Mouse (Mus musculus) kidney, embryonic 14.5 days (tissue): ENCODE results near the gene Sds. TPM values are rescaled to one million over a fixed set of nuclear protein-coding genes. Genes with fewer than 3 reads are reported as not detected.
A peak's percentile ranks its signal among the peaks of the same experiment; 100 is the strongest.

ENCODE experiments used
- ATAC-seq: fragments of 200-750 bp; cut with Nextera tagmentation; 2 replicates; pipeline ENCODE4 v1.8.0; 2017; ENCODE audit warnings: moderate number of reproducible peaks, mild to moderate bottlenecking, moderate TSS enrichment, moderate library complexity; ENCODE audit not compliant: low FRiP score, low TSS enrichment
- H3K27ac ChIP-seq: fragments of 300-500 bp; sonication (generic); 2 replicates; pipeline ENCODE4 v1.5.1; 2014; ENCODE audit warnings: low read depth, mild to moderate bottlenecking, low read length, moderate library complexity, mixed read lengths
- H3K27me3 ChIP-seq: fragments of 300-500 bp; sonication (generic); 2 replicates; pipeline ENCODE4 v1.6.1; 2014; ENCODE audit warnings: mild to moderate bottlenecking, low read length; ENCODE audit not compliant: control insufficient read depth, insufficient read depth
- H3K36me3 ChIP-seq: fragments of 300-500 bp; sonication (generic); 2 replicates; pipeline ENCODE4 v1.6.1; 2014; ENCODE audit warnings: low read length, mixed read lengths; ENCODE audit not compliant: control insufficient read depth, insufficient read depth
- H3K4me1 ChIP-seq: fragments of 300-500 bp; sonication (generic); 2 replicates; pipeline ENCODE4 v1.6.1; 2014; ENCODE audit warnings: low read length, mixed read lengths; ENCODE audit not compliant: control insufficient read depth, insufficient read depth
- H3K4me2 ChIP-seq: fragments of 300-500 bp; sonication (generic); replicated peaks from 2 replicates; pipeline ENCODE4 v1.6.1; 2014; ENCODE audit warnings: low read depth, mild to moderate bottlenecking, low read length
- H3K4me3 ChIP-seq: fragments of 300-500 bp; sonication (generic); 2 replicates; pipeline ENCODE4 v1.5.1; 2014; ENCODE audit warnings: mild to moderate bottlenecking, low read length
- H3K9ac ChIP-seq: fragments of 300-500 bp; sonication (generic); 2 replicates; pipeline ENCODE4 v1.6.1; 2014; ENCODE audit warnings: low read depth, mild to moderate bottlenecking, low read length, moderate library complexity
- H3K9me3 ChIP-seq: fragments of 300-500 bp; sonication (generic); 2 replicates; pipeline ENCODE4 v1.6.1; 2016; ENCODE audit warnings: low read length; ENCODE audit not compliant: control insufficient read depth
- WGBS: fragments of 180-500 bp; shearing (Covaris S2); extraction: QIAGEN DNeasy Blood & Tissue Kit; methylation state at CpG from one replicate; pipeline ENCODE4 v1.1.7; 2014; 5-methylcytosine and 5-hydroxymethylcytosine counted together
- polyA plus RNA-seq: library from polyadenylated mRNA; unstranded; fragments of >200 nt; fragmentation: Nextera tagmentation; extraction: Ambion mirVana; gene quantifications from 2 replicates; pipeline ENCODE4 v1.2.1, GENCODE M21; 2014

Sds gene
- not detected in 2 replicates for polyA plus RNA-seq

DNA sequence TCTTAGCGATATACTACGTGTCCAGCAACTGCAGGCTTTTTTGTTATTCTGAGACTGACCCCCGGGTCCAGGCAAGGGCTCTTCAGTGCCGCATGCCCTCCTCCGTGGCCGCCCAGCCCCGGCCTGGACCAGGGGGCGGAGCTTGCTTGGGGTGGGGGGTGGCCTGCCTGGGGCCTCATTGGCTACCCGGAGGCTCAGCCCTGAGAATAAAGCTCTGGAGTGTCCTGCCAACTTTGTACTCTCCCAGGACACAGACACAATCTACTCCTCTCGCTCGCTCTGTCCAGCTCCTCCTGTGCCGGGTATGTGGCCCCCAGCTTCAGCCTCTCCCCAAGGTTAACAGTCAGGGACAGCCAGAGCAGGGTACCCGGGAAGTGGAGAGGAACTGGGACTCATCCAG, at the start of gene Sds:
Gene Sds (plus strand): TSS at position 231 of the 400 bp plus-strand sequence.
- no peak within 1 kb of the TSS for H3K4me3 ChIP-seq
- ATAC-seq: no peak
- no peaks in the 10 kb centered on the region for H3K36me3 ChIP-seq
- H3K27ac ChIP-seq: no peak within 1 kb of the TSS
- 13% methylated on average over 13 of the region's 13 CpGs for WGBS
- H3K9me3 ChIP-seq: no peaks in the 10 kb centered on the region
- H3K9ac ChIP-seq: no peak within 1 kb of the TSS
- no peak within 1 kb of the TSS for H3K4me2 ChIP-seq
- H3K27me3 ChIP-seq: no peaks in the 10 kb centered on the region
- H3K4me1 ChIP-seq: no peaks in the 10 kb centered on the region; the same call in 1 of the 2 replicates

DNA sequence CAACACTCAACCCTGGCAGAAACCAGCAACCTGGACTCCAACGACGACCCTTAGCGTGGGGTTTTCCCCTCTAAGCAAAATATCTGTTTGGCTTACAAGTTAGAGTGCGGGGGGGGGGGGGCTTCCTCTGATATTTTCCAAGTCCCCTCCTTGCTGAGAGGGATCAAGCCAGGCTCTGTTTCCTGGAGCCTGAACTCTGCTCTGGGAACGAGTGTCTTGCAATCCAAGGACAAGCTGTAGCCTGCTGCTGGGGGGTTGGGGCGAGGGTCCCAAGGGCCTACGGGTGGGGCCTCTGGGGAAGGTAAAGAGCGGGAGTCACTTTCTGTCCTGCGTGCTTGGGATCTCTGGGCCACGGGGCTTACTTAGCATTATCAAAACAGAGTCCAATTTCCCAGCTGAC, 49.8 kb upstream of the Sds start:
- Histone ChIP-seq H3K27me3 (peaks cover 93% of the 10 kb centered on the region), H3K36me3 (no peaks in the 10 kb centered on the region), H3K9ac (no peak overlapping the region), H3K4me3 (no peak overlapping the region), H3K4me2 (no peak overlapping the region), H3K4me1 (no peaks in the 10 kb centered on the region), H3K9me3 (no peaks in the 10 kb centered on the region), H3K27ac (no peak overlapping the region)
- under 1% methylated on average over 10 of the region's 10 CpGs for WGBS
- ATAC-seq: no peak

DNA sequence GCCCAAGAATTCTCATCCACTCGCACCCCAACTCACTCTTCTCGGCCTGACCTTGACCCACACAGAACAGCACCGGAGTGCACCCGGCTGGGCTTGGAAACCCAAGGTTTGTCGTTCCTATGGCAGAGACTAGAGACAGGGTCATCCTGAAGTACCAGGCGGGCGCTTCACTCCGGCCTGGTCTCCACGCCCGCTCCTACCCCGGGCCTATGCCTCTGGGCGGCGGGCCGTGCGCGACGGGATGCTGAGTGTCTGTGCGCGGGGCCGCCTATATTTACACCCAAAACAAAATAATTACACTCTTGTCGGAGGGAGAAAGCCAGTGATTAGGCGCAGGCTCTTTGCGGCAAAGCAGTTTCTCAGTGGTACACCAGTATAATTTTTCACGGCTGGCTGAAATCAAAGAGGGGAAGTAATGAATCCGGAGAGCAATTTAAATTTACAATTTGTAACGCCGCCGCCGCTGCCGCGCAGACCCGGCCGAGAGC, 48.8 kb upstream of the Sds start:
- Histone ChIP-seq H3K4me3 (no peak overlapping the region), H3K36me3 (no peaks in the 10 kb centered on the region), H3K4me1 (peaks cover 3% of the 10 kb centered on the region; the same call in 1 of the 2 replicates), H3K27me3 (peaks cover 94% of the 10 kb centered on the region), H3K9ac (no peak overlapping the region), H3K4me2 (no peak overlapping the region), H3K9me3 (no peaks in the 10 kb centered on the region), H3K27ac (no peak overlapping the region)
- ATAC-seq: no peak
- under 1% methylated on average over 33 of the region's 33 CpGs for WGBS

DNA sequence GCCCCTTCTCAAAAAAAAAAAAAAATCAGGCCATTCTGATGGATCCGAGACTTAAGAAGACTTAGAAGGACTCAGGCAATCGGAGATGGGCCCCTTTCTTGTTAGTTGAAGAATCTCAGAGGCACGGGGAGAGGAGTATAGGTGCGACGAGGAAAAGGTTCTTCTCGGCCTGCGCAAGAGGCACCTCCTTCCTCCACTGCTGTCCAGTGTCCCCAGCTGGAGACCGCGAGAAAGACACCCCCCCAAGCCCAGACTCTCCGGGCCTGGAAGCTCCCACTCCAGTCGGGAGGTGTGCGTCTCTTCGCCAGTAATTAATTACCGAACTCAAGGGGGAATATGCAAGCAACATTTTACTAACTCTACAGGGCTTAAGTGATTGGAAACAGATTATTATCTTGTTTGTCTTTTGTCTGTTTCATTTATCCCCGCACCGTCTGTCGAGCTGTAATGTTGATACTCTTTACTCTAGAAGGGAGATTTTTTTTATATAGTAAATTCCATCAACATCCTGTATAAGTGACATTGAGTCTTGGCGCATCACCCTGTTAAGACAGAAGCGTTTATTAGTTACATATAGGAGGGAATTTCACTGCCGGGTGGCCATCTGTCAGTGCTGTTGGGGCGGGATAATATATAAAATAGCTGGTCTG, 48.0 kb upstream of the Sds start:
- H3K27me3 ChIP-seq: peaks cover 94% of the 10 kb centered on the region
- H3K4me3 ChIP-seq: no peak overlapping the region
- H3K9me3 ChIP-seq: no peaks in the 10 kb centered on the region
- no peak for ATAC-seq
- no peak overlapping the region for H3K9ac ChIP-seq
- no peak overlapping the region for H3K4me2 ChIP-seq
- no peak overlapping the region for H3K27ac ChIP-seq
- WGBS: 3% methylated on average over 21 of the region's 21 CpGs
- H3K4me1 ChIP-seq: peaks cover 3% of the 10 kb centered on the region; the same call in 1 of the 2 replicates
- no peaks in the 10 kb centered on the region for H3K36me3 ChIP-seq

DNA sequence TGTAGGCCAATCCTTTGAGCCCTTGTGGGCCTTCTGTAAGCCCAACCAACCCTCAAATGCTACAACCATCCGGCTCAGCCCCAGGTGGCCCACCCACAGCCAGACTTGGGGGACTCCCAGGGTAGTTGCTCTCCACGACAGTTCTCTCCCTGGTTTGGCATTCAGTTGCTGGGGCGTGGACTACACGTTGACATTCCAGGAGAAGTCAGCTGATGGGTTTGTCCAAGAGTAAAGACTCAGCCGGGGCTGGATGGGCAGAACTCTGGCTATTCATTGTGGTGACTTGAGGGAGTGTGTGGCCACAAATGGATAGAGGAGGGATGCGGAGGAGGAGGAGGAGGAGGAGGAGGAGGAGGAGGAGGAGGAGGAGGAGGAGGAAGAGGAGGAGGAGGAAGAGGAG, 47.3 kb upstream of the Sds start:
- Histone ChIP-seq H3K4me1 (peaks cover 3% of the 10 kb centered on the region; the same call in 1 of the 2 replicates), H3K27ac (no peak overlapping the region), H3K4me3 (no peak overlapping the region), H3K9me3 (no peaks in the 10 kb centered on the region), H3K36me3 (no peaks in the 10 kb centered on the region), H3K27me3 (peaks cover 94% of the 10 kb centered on the region), H3K9ac (no peak overlapping the region), H3K4me2 (no peak overlapping the region)
- no peak for ATAC-seq
- WGBS: 5% methylated on average over 5 of the region's 6 CpGs

DNA sequence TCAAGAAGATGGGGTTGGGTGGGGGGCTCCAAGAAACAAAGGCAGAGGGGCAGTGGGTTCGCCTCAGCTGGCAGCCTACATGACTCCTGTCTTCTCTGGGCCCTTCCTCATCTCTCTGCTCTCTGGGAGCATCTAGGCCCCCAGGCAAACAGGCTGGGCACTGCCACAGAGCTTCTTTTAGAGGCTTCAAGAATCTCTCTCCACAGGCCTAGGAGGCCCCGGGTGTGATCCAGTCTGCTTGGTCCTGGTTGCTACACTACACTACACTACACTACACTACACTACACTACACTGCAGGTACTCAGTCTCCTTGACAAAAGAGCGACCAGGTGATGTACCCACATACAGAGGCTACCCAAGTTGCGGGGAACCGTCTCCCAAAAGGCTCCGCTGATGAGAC, 46.6 kb upstream of the Sds start:
- ATAC-seq: no peak
- 6% methylated on average over 6 of the region's 6 CpGs for WGBS
- H3K9me3 ChIP-seq: no peaks in the 10 kb centered on the region

DNA sequence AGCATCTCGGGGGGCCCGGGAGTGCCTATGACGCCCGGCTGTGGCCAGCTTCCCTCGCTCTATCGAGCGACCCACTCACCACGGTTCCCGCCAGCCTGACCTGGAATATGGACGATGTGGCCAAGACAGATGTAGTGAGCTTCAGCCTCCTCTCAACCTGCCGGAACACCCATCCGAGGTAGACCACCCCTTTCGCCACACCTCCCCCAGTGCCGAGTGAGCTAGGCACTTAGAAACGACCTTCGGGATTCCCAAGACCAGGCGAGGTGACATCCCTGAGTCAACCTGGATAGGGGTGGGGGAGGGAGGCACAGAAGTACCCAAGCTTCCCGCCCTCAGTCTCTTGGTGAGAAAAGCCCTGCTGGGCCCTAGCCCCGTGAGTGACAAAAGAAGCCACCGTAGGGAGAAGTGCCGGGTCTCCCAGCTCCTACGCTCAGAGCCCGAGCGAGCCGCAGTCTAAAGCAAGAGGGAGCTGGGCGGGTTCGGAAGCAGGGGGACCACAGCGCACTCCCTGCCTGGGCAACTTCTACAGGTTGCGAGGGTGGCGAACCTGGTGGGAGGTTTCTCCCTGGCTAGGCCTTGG, 45.2 kb upstream of the Sds start:
- Histone ChIP-seq H3K4me3 (no peak overlapping the region), H3K27ac (no peak overlapping the region), H3K27me3 (peaks cover 97% of the 10 kb centered on the region), H3K36me3 (no peaks in the 10 kb centered on the region), H3K4me2 (no peak overlapping the region), H3K9me3 (no peaks in the 10 kb centered on the region), H3K4me1 (peaks cover 7% of the 10 kb centered on the region; the same call in 1 of the 2 replicates), H3K9ac (no peak overlapping the region)
- ATAC-seq: no peak
- under 1% methylated on average over 30 of the region's 30 CpGs for WGBS

More for the DNA sequence above, 46.6 kb upstream of the Sds start:
- Histone ChIP-seq H3K4me3 (no peak overlapping the region), H3K27me3 (peaks cover 94% of the 10 kb centered on the region), H3K36me3 (no peaks in the 10 kb centered on the region), H3K9ac (no peak overlapping the region), H3K27ac (no peak overlapping the region), H3K4me1 (peaks cover 3% of the 10 kb centered on the region; the same call in 1 of the 2 replicates), H3K4me2 (no peak overlapping the region)

DNA sequence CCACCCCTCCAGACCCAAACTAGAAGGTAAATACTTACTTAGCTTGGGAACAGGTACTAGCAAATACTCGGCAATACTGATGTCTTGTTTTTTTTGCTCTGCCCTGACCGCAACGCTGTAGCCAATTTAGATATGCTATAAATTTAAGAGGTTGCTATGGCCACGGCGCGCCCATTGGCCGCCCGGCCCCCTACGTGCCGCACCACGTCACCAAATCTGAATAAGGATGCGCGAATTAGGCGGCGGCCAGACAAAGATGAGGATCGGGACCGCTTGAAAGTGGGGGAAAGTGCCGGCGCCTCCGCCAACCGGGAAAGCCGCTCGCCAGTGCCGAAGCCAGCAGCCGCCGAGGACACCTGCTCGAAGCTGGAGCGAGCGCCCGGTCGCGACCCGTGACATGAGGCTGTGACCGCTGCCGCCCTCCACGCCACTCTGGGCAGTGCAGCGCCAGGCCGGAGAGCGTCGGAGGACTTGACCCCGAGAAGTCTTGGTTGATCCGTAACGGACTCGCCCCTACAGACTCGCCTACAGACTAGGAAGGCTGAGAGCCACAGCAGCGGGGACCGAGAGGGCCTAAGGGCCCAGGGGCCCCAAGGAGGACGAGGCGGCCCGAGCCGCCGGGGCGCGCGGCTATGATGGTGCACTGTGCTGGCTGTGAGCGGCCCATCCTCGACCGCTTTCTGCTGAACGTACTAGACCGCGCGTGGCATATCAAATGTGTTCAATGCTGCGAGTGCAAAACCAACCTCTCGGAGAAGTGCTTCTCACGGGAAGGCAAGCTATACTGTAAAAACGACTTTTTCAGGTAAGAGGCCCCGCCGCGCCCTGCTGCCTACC, 44.5 kb upstream of the Sds start, which contains the start of gene Lhx5:
Gene Lhx5 (plus strand): TSS at position 51 of the 837 bp plus-strand sequence.
- H3K27me3 ChIP-seq: peaks cover 97% of the 10 kb centered on the region
- no peak for ATAC-seq
- H3K9ac ChIP-seq: no peak within 1 kb of the TSS
- peak within 1 kb of the TSS; percentile 10 for H3K4me3 ChIP-seq
- H3K9me3 ChIP-seq: no peaks in the 10 kb centered on the region
- peaks cover 9% of the 10 kb centered on the region; the same call in 1 of the 2 replicates for H3K4me1 ChIP-seq
- no peaks in the 10 kb centered on the region for H3K36me3 ChIP-seq
- WGBS: under 1% methylated on average over 69 of the region's 69 CpGs
- H3K4me2 ChIP-seq: no peak within 1 kb of the TSS
- no peak within 1 kb of the TSS for H3K27ac ChIP-seq
